Mouse (Mus musculus): ENCODE measurements around the gene Wfdc5. TPM values are rescaled to one million over a fixed set of nuclear protein-coding genes. Genes with fewer than 3 reads are reported as not detected.

Gene Wfdc5
- polyA plus RNA-seq, 1 experiment from 2014 or later, result 63.2 TPM

GRCm38 (mm10) chr2:164144025-164144424 is 38.5 kb downstream of the Wfdc5 start:
- Histone ChIP-seq H3K9ac (ENCODE audit: low read length) (no peak overlapping the region), H3K27ac (replicated peaks) (no peak overlapping the region), H3K4me3 (ENCODE audit: low read depth, low read length) (no peak overlapping the region), H3K9me3 (ENCODE audit: control insufficient read depth, low read length) (no peaks in the 10 kb centered on the region), H3K4me1 (replicated peaks; ENCODE audit: control insufficient read depth, insufficient read depth) (no peaks in the 10 kb centered on the region), H3K36me3 (ENCODE audit: control insufficient read depth, insufficient read depth, low read length) (no peaks in the 10 kb centered on the region; the same call in 1 of the 2 replicates), H3K27me3 (ENCODE audit: control insufficient read depth, insufficient read depth, low read length) (no peaks in the 10 kb centered on the region), H3K4me2 (replicated peaks; ENCODE audit: low read depth) (no peak overlapping the region)
- DNase-seq (ENCODE audit: low spot score) (no peak), ATAC-seq (ENCODE audit: low FRiP score, low TSS enrichment) (no peak)
- no peak for TF ChIP-seq EP300 (optimal IDR thresholded peaks at IDR 0.05)
- 66% methylated on average over 6 of the region's 6 CpGs for WGBS

GRCm38 (mm10) chr2:164142021-164142420 is 40.5 kb downstream of the Wfdc5 start:
- 66% methylated on average over 10 of the region's 10 CpGs for WGBS
- TF ChIP-seq CTCF (IDR thresholded peaks at IDR 0.05; ENCODE audit: low read depth) (no peak), EP300 (optimal IDR thresholded peaks at IDR 0.05) (no peak)
- Histone ChIP-seq H3K9ac (ENCODE audit: low read length) (0 out of 2 replicates have a peak overlapping the region, but pooled peaks have one; percentile 5), H3K27ac (replicated peaks) (0 out of 2 replicates have a peak overlapping the region, but pooled peaks have one; percentile 18), H3K4me3 (ENCODE audit: low read depth, low read length) (no peak overlapping the region), H3K36me3 (ENCODE audit: control insufficient read depth, insufficient read depth, low read length) (no peaks in the 10 kb centered on the region; the same call in 1 of the 2 replicates), H3K27me3 (ENCODE audit: control insufficient read depth, insufficient read depth, low read length) (no peaks in the 10 kb centered on the region), H3K9me3 (ENCODE audit: control insufficient read depth, low read length) (no peaks in the 10 kb centered on the region), H3K4me1 (replicated peaks; ENCODE audit: control insufficient read depth, insufficient read depth) (no peaks in the 10 kb centered on the region), H3K4me2 (replicated peaks; ENCODE audit: low read depth) (no peak overlapping the region)
- ATAC-seq (ENCODE audit: low FRiP score, low TSS enrichment) (no peak), DNase-seq (ENCODE audit: low spot score) (no peak)

GRCm38 (mm10) chr2:164137754-164138153 is 44.8 kb downstream of the Wfdc5 start:
- ATAC-seq (ENCODE audit: low FRiP score, low TSS enrichment) (no peak), DNase-seq (ENCODE audit: low spot score) (no peak)
- Histone ChIP-seq H3K27ac (replicated peaks) (0 out of 2 replicates have a peak overlapping the region, but pooled peaks have one; percentile 14), H3K4me3 (ENCODE audit: low read depth, low read length) (no peak overlapping the region), H3K36me3 (ENCODE audit: control insufficient read depth, insufficient read depth, low read length) (no peaks in the 10 kb centered on the region), H3K9me3 (ENCODE audit: control insufficient read depth, low read length) (no peaks in the 10 kb centered on the region), H3K4me2 (replicated peaks; ENCODE audit: low read depth) (no peak overlapping the region), H3K27me3 (ENCODE audit: control insufficient read depth, insufficient read depth, low read length) (no peaks in the 10 kb centered on the region), H3K9ac (ENCODE audit: low read length) (no peak overlapping the region), H3K4me1 (replicated peaks; ENCODE audit: control insufficient read depth, insufficient read depth) (no peaks in the 10 kb centered on the region)
- 51% methylated on average over 6 of the region's 6 CpGs for WGBS
- TF ChIP-seq EP300 (optimal IDR thresholded peaks at IDR 0.05), result no peak
- TF ChIP-seq CTCF (IDR thresholded peaks at IDR 0.05; ENCODE audit: low read depth), result no peak

- WGBS, result 21% methylated on average over 2 of the region's 2 CpGs
- no peak overlapping the region for H3K27ac ChIP-seq (replicated peaks)
Observed at GRCm38 (mm10) chr2:164136393-164136792, 46.1 kb downstream of the Wfdc5 start.

GRCm38 (mm10) chr2:164135367-164135766 is 47.2 kb downstream of the Wfdc5 start:
- 40% methylated on average over 1 of the region's 1 CpGs for WGBS
- no peaks in the 10 kb centered on the region for H3K4me1 ChIP-seq (replicated peaks; ENCODE audit: control insufficient read depth, insufficient read depth)
- no peaks in the 10 kb centered on the region for H3K36me3 ChIP-seq (ENCODE audit: control insufficient read depth, insufficient read depth, low read length)
- DNase-seq (ENCODE audit: low spot score), result no peak
- no peaks in the 10 kb centered on the region for H3K9me3 ChIP-seq (ENCODE audit: control insufficient read depth, low read length)
- H3K4me2 ChIP-seq (replicated peaks; ENCODE audit: low read depth), result no peak overlapping the region
- TF ChIP-seq CTCF (IDR thresholded peaks at IDR 0.05; ENCODE audit: low read depth) (no peak), EP300 (optimal IDR thresholded peaks at IDR 0.05) (no peak)
- H3K27me3 ChIP-seq (ENCODE audit: control insufficient read depth, insufficient read depth, low read length), result no peaks in the 10 kb centered on the region
- H3K27ac ChIP-seq (replicated peaks), result no peak overlapping the region
- no peak for ATAC-seq (ENCODE audit: low FRiP score, low TSS enrichment)
- H3K4me3 ChIP-seq (ENCODE audit: low read depth, low read length), result no peak overlapping the region
- H3K9ac ChIP-seq (ENCODE audit: low read length), result no peak overlapping the region

More at GRCm38 (mm10) chr2:164136393-164136792, 46.1 kb downstream of the Wfdc5 start:
- no peaks in the 10 kb centered on the region for H3K27me3 ChIP-seq (ENCODE audit: control insufficient read depth, insufficient read depth, low read length)
- no peaks in the 10 kb centered on the region for H3K4me1 ChIP-seq (replicated peaks; ENCODE audit: control insufficient read depth, insufficient read depth)
- TF ChIP-seq CTCF (IDR thresholded peaks at IDR 0.05; ENCODE audit: low read depth) (peak; percentile 61), EP300 (optimal IDR thresholded peaks at IDR 0.05) (no peak)
- H3K4me3 ChIP-seq (ENCODE audit: low read depth, low read length), result no peak overlapping the region
- DNase-seq (ENCODE audit: low spot score) (no peak), ATAC-seq (ENCODE audit: low FRiP score, low TSS enrichment) (0 out of 2 replicates have a peak, but pooled peaks have one; percentile 24)
- no peak overlapping the region for H3K4me2 ChIP-seq (replicated peaks; ENCODE audit: low read depth)
- no peak overlapping the region for H3K9ac ChIP-seq (ENCODE audit: low read length)
- H3K36me3 ChIP-seq (ENCODE audit: control insufficient read depth, insufficient read depth, low read length), result no peaks in the 10 kb centered on the region
- H3K9me3 ChIP-seq (ENCODE audit: control insufficient read depth, low read length), result no peaks in the 10 kb centered on the region

GRCm38 (mm10) chr2:164134563-164134962 is 48.0 kb downstream of the Wfdc5 start:
- ATAC-seq (ENCODE audit: low FRiP score, low TSS enrichment), result no peak

More at GRCm38 (mm10) chr2:164134563-164134962, 48.0 kb downstream of the Wfdc5 start:
- Histone ChIP-seq H3K4me1 (replicated peaks; ENCODE audit: control insufficient read depth, insufficient read depth) (no peaks in the 10 kb centered on the region), H3K4me3 (ENCODE audit: low read depth, low read length) (no peak overlapping the region), H3K27me3 (ENCODE audit: control insufficient read depth, insufficient read depth, low read length) (no peaks in the 10 kb centered on the region), H3K27ac (replicated peaks) (no peak overlapping the region), H3K4me2 (replicated peaks; ENCODE audit: low read depth) (no peak overlapping the region), H3K9ac (ENCODE audit: low read length) (no peak overlapping the region), H3K36me3 (ENCODE audit: control insufficient read depth, insufficient read depth, low read length) (no peaks in the 10 kb centered on the region), H3K9me3 (ENCODE audit: control insufficient read depth, low read length) (no peaks in the 10 kb centered on the region)
- 53% methylated on average over 6 of the region's 6 CpGs for WGBS
- TF ChIP-seq EP300 (optimal IDR thresholded peaks at IDR 0.05) (no peak), CTCF (IDR thresholded peaks at IDR 0.05; ENCODE audit: low read depth) (peak; percentile 82)
- peak; percentile 30 for DNase-seq (ENCODE audit: low spot score)

All from stomach, postnatal 0 days (tissue).